In the genomic region with DNA sequence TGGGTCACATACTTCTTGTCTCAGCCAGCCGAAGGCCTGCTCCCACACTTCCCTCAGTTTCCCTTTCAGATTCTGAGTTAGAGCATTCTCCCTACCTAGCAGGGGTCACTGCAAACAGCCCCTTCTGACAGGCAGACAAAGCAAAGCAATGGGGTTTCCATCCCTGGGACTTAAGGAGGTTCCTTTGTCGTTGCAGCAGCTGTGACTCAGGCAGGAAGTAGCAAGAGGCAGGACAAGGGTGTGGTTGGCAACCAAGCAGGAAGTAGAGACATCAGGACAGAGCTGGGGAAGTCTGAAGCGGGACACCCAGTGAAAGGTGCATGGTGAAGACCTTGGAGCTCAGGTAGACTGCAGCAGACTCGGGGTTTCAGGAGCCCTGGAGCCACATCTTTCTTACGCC, we compare ENCODE assay signal across 9 mouse cellular contexts. TPM values are rescaled to one million over a fixed set of nuclear protein-coding genes. Genes with fewer than 3 reads are reported as not detected.
DNase-seq lines count a peak whose midpoint lies in the region.
"Had no signal": no experiment of that assay in that cellular context is flagged by ENCODE, and none has a peak within 500 bp of the region (broad histone marks: within the 10 kb centered on the region; RNA-seq: fewer than 3 reads in every experiment).

No protein-coding gene starts in this region.

- peaks cover 82% of the 10 kb centered on the region for H3K36me3 ChIP-seq in embryonic facial prominence, embryonic 10.5 days (replicated peaks)

- peak overlapping the region; percentile 96 for H3K27ac ChIP-seq in embryonic facial prominence, embryonic 10.5 days (replicated peaks)

- WGBS in embryonic facial prominence, embryonic 10.5 days: 73% methylated on average over 5 of the region's 5 CpGs

- H3K9me3 ChIP-seq in embryonic facial prominence, embryonic 10.5 days: no peaks in the 10 kb centered on the region

- no peaks in the 10 kb centered on the region for H3K27me3 ChIP-seq in embryonic facial prominence, embryonic 10.5 days (replicated peaks; ENCODE audit: low read depth, poor library complexity, severe bottlenecking)
- H3K27me3 ChIP-seq: Patski had no signal

- peaks cover 50% of the 10 kb centered on the region for H3K4me1 ChIP-seq in embryonic facial prominence, embryonic 10.5 days

- DNase-seq in heart, adult 11 months: peak; percentile 99
- no peak for DNase-seq in heart, postnatal 4 days
- no peak for DNase-seq in embryonic facial prominence, embryonic 10.5 days (ENCODE audit: low spot score)
- peak; percentile 85 for DNase-seq in induced T-regulatory cell, adult 2 months (ENCODE audit: low read depth)
- DNase-seq in lung, postnatal 25 days (ENCODE audit: low spot score): peak; percentile 81
- DNase-seq in thymus, postnatal 14 days: peak; percentile 75
- DNase-seq in right cerebral cortex, postnatal 14 days: no peak
- DNase-seq in layer of hippocampus, postnatal 36 days: no peak

- peak overlapping the region; percentile 15; the same call in 1 of the 2 replicates for H3K4me3 ChIP-seq in embryonic facial prominence, embryonic 10.5 days

RNA-seq across cellular contexts. Expression of a gene that starts 10.6 kb away (rescaled TPM):
- total RNA-seq in heart, postnatal 4 days (2021): 100 to 1,000 TPM; 462 to 469 TPM
- 334 and 363 TPM in 2 replicates for polyA plus RNA-seq in embryonic facial prominence, embryonic 10.5 days (2016; fragmentation: Nextera tagmentation; extraction: Ambion mirVana)
- total RNA-seq in layer of hippocampus, postnatal 36 days (2021): 100 to 1,000 TPM; 195 to 208 TPM

RNA-seq across cellular contexts. Expression of a gene that starts 15.5 kb away (rescaled TPM):
- 10 to 100 TPM; 16.2 to 18.8 TPM for total RNA-seq in heart, postnatal 4 days (2021)
- polyA plus RNA-seq in embryonic facial prominence, embryonic 10.5 days (2016; fragmentation: Nextera tagmentation; extraction: Ambion mirVana): 2.7 TPM in 2 replicates
- 1 to 10 TPM; 1.7 to 2.2 TPM for total RNA-seq in layer of hippocampus, postnatal 36 days (2021)

RNA-seq across cellular contexts. Expression of a gene that starts 37.1 kb away (rescaled TPM):
- 10 to 100 TPM; 41.6 to 44.4 TPM for total RNA-seq in heart, postnatal 4 days (2021)
- polyA plus RNA-seq in embryonic facial prominence, embryonic 10.5 days (2016; fragmentation: Nextera tagmentation; extraction: Ambion mirVana): 59.7 and 72.1 TPM in 2 replicates
- 10 to 100 TPM; 11.2 to 13.8 TPM for total RNA-seq in layer of hippocampus, postnatal 36 days (2021)

RNA-seq across cellular contexts. Expression of a gene that starts 43.9 kb away (rescaled TPM):
- 1 to 10 TPM in 1 of 2 experiments, under 1 TPM in 1; 0.74 to 1.1 TPM for total RNA-seq in heart, postnatal 4 days (2021)
- polyA plus RNA-seq in embryonic facial prominence, embryonic 10.5 days (2016; fragmentation: Nextera tagmentation; extraction: Ambion mirVana): 0.48 and 0.96 TPM in 2 replicates
- total RNA-seq in layer of hippocampus, postnatal 36 days (2021): 1 to 10 TPM; 1.3 to 1.8 TPM

RNA-seq across cellular contexts. Expression of a gene that starts 44.8 kb away (rescaled TPM):
- total RNA-seq in heart, postnatal 4 days (2021): 1 to 10 TPM; 8.0 to 8.1 TPM
- 5.6 and 6.6 TPM in 2 replicates for polyA plus RNA-seq in embryonic facial prominence, embryonic 10.5 days (2016; fragmentation: Nextera tagmentation; extraction: Ambion mirVana)
- 10 to 100 TPM; 53.9 to 60.6 TPM for total RNA-seq in layer of hippocampus, postnatal 36 days (2021)

Comparison
In these comparisons a context has a peak if more than half of its experiments do, and no peak if none do; other contexts are left out.
1. DNase-seq: peak in heart, adult 11 months (single experiment), induced T-regulatory cell, adult 2 months (single experiment), lung, postnatal 25 days (single experiment) and thymus, postnatal 14 days (single experiment); none in heart, postnatal 4 days (single experiment), embryonic facial prominence, embryonic 10.5 days (single experiment), right cerebral cortex, postnatal 14 days (single experiment) and layer of hippocampus, postnatal 36 days (0 of 2).
2. RNA of a gene that starts 15.5 kb away (total RNA-seq): 16.2 to 18.8 TPM in heart, postnatal 4 days; 1.7 to 2.2 TPM in layer of hippocampus, postnatal 36 days; every median in the first group is over 4 times any median in the second.